Mouse (Mus musculus) skeletal muscle tissue, postnatal 0 days (tissue): ENCODE results near the gene Ctsg. TPM values are rescaled to one million over a fixed set of nuclear protein-coding genes. Genes with fewer than 3 reads are reported as not detected.

Experiments used
- microRNA-seq, 2 experiments: library from miRNA; unstranded; fragments of <30 nt; microRNA quantifications; one replicate each; pipeline ENCODE4; 2016
- polyA plus RNA-seq: library from polyadenylated mRNA; unstranded; fragments of >200 nt; fragmentation: Nextera tagmentation; extraction: Ambion mirVana; gene quantifications from 2 replicates; pipeline ENCODE4 v1.2.1, GENCODE M21; 2015

The Ctsg gene
- polyA plus RNA-seq, result 1.3 and 3.2 TPM in 2 replicates

GRCm38 (mm10) chr14:56102386-56102785 is at the start of gene Ctsg:
TSS of gene Ctsg (minus strand) at chr14:56102574.

DNA sequence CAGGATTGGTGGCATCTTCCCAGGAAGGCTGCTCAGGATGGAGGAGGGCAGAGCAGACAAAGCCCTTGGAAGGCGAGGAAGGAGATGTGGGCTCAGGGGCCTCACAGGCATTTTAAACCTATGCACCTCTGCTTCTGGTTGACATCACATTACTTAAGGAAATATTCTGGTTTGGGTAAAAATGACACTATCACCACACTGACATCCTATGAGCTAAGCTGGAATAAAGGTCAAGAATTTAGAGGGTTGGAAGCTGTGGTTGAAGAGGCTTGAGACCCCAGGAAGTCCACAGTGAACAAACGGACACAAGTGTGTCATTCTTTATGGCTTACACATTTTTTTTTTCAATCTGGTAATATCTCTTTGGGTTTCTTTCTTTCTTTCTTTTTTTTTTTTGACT is 30.1 kb upstream of the Ctsg start, which contains the start of gene Gzmd:
TSS of gene Gzmd (minus strand) at position 101 of the 400 bp plus-strand sequence.

DNA sequence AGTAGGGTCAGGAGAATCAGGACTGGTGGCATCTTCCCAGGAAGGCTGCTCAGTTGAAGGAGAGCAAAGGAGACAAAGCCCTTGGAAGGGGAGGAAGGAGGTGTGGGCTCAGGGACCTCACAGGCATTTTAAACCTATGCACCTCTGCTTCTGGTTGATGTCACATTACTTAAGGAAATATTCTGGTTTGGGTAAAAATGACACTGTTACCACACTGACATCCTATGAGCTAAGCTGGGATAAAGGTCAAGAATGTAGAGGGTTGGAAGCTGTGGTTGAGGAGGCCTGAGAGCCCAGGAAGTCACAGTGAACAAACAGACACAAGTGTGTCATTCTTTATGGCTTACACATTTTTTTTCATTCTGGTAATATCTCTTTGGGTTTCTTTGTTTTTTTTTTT is 18.2 kb upstream of the Ctsg start, which contains the start of gene Gzme:
TSS of gene Gzme (minus strand) at position 101 of the 400 bp plus-strand sequence.

GRCm38 (mm10) chr14:56085167-56085566 is 17.2 kb downstream of the Ctsg start, which contains the start of gene Mcpt8:
TSS of gene Mcpt8 (minus strand) at chr14:56085273.

GRCm38 (mm10) chr14:56062213-56062612 is 40.2 kb downstream of the Ctsg start, which contains the start of gene Mcpt4:
TSS of gene Mcpt4 (minus strand) at chr14:56062313.

Small RNA genes lying within 50 kb of the gene (microRNA-seq; reads per million reads assigned to microRNA genes)
- 0 reads per million in 2 experiments for gene Mir6949

Other genes with a start within 250 kb of the Ctsg start
- gene Nynrin, start 248.6 kb downstream of the Ctsg start, polyA plus RNA-seq, result 3.1 and 3.3 TPM in 2 replicates
- gene Cbln3, start 218.2 kb downstream of the Ctsg start, polyA plus RNA-seq, result 0.21 and 0.28 TPM in 2 replicates
- 6.2 and 7.7 TPM in 2 replicates for gene Khnyn, start 217.6 kb downstream of the Ctsg start, polyA plus RNA-seq
- 66.3 and 69.2 TPM in 2 replicates for gene Sdr39u1, start 202.3 kb downstream of the Ctsg start, polyA plus RNA-seq
- gene Cma1, start 157.9 kb downstream of the Ctsg start, polyA plus RNA-seq, result 390 and 665 TPM in 2 replicates
- 0.28 and 0.91 TPM in 2 replicates for gene Cma2, start 151.6 kb downstream of the Ctsg start, polyA plus RNA-seq
- gene Mcpt1, start 84.6 kb downstream of the Ctsg start, polyA plus RNA-seq, result not detected in 2 replicates
- gene Mcpt9, start 72.1 kb downstream of the Ctsg start, polyA plus RNA-seq, result not detected in 2 replicates
- 0.18 TPM in 1 of 2 replicates, not detected in the other for gene Mcpt2, start 60.5 kb downstream of the Ctsg start, polyA plus RNA-seq
- gene Mcpt4, start 40.3 kb downstream of the Ctsg start, polyA plus RNA-seq, result 75.8 and 157 TPM in 2 replicates
- gene Mcpt8, start 17.3 kb downstream of the Ctsg start, polyA plus RNA-seq, result 0.29 and 0.35 TPM in 2 replicates
- not detected in 2 replicates for gene Gzme, start 18.1 kb upstream of the Ctsg start, polyA plus RNA-seq
- not detected in 2 replicates for gene Gzmd, start 30.0 kb upstream of the Ctsg start, polyA plus RNA-seq
- gene Gzmg, start 57.0 kb upstream of the Ctsg start, polyA plus RNA-seq, result not detected in 2 replicates
- 0.13 TPM in 1 of 2 replicates, not detected in the other for gene Gzmn, start 72.0 kb upstream of the Ctsg start, polyA plus RNA-seq
- gene Gzmf, start 108.8 kb upstream of the Ctsg start, polyA plus RNA-seq, result not detected in 2 replicates
- gene Gzmc, start 132.1 kb upstream of the Ctsg start, polyA plus RNA-seq, result not detected in 2 replicates
- gene Gzmb, start 159.7 kb upstream of the Ctsg start, polyA plus RNA-seq, result not detected in 2 replicates